Mouse (Mus musculus) stomach, postnatal 0 days (tissue): Measurements from ENCODE around the gene Pheta1. TPM values are rescaled to one million over a fixed set of nuclear protein-coding genes. Genes with fewer than 3 reads are reported as not detected.

Experiments
- ATAC-seq: fragments of 200-750 bp; cut with Nextera tagmentation; 2 replicates; pipeline ENCODE4 v1.8.0; 2017; ENCODE audit not compliant: low FRiP score, low TSS enrichment
- DNase-seq: peaks from one replicate; pipeline ENCODE4 v3.0.0-alpha.2; 2016; ENCODE audit warnings: low spot score
- H3K27ac ChIP-seq: fragments of 300-500 bp; sonication (generic); replicated peaks from 2 replicates; pipeline ENCODE4 v1.5.1; 2014; ENCODE audit warnings: mild to moderate bottlenecking, control low read depth
- H3K27me3 ChIP-seq: fragments of 300-500 bp; sonication (generic); 2 replicates; pipeline ENCODE4 v1.6.1; 2014; ENCODE audit warnings: low read length; ENCODE audit not compliant: control insufficient read depth, insufficient read depth
- H3K36me3 ChIP-seq: fragments of 300-500 bp; sonication (generic); 2 replicates; pipeline ENCODE4 v1.6.1; 2014; ENCODE audit warnings: low read length, mixed read lengths; ENCODE audit not compliant: control insufficient read depth, insufficient read depth
- H3K4me1 ChIP-seq: fragments of 300-500 bp; sonication (generic); replicated peaks from 2 replicates; pipeline ENCODE4 v1.6.1; 2014; ENCODE audit warnings: antibody characterized with exemption; ENCODE audit not compliant: control insufficient read depth, insufficient read depth
- H3K4me2 ChIP-seq: fragments of 300-500 bp; sonication (generic); replicated peaks from 2 replicates; pipeline ENCODE4 v1.6.1; 2014; ENCODE audit warnings: low read depth, mild to moderate bottlenecking, control low read depth, moderate library complexity
- H3K4me3 ChIP-seq: fragments of 300-500 bp; sonication (generic); 2 replicates; pipeline ENCODE4 v1.5.1; 2014; ENCODE audit warnings: low read depth, low read length, control low read depth
- H3K9ac ChIP-seq: fragments of 300-500 bp; sonication (generic); 2 replicates; pipeline ENCODE4 v1.6.1; 2014; ENCODE audit warnings: mild to moderate bottlenecking, low read length, control low read depth, mixed read lengths
- H3K9me3 ChIP-seq: fragments of 300-500 bp; sonication (generic); 2 replicates; pipeline ENCODE4 v1.6.1; 2016; ENCODE audit warnings: low read length; ENCODE audit not compliant: control insufficient read depth
- CTCF ChIP-seq: IDR thresholded peaks from 2 replicates; pipeline ENCODE4 v1.5.1; 2016; ENCODE audit warnings: antibody characterized with exemption, low read depth, mild to moderate bottlenecking, moderate library complexity
- EP300 ChIP-seq: optimal IDR thresholded peaks from 2 replicates; pipeline ENCODE3; 2016; ENCODE audit warnings: antibody characterized with exemption
- WGBS: fragments of 180-500 bp; shearing (Covaris S2); extraction: QIAGEN DNeasy Blood & Tissue Kit; methylation state at CpG from one replicate; pipeline ENCODE4 v1.1.7; 2014; 5-methylcytosine and 5-hydroxymethylcytosine counted together
- polyA plus RNA-seq: library from polyadenylated mRNA; unstranded; fragments of >200 nt; fragmentation: Nextera tagmentation; extraction: Ambion mirVana; gene quantifications from 2 replicates; pipeline ENCODE4 v1.2.1, GENCODE M21; 2015

Gene Pheta1
- polyA plus RNA-seq, 1 experiment from 2014 or later, result 24.3 TPM

DNA sequence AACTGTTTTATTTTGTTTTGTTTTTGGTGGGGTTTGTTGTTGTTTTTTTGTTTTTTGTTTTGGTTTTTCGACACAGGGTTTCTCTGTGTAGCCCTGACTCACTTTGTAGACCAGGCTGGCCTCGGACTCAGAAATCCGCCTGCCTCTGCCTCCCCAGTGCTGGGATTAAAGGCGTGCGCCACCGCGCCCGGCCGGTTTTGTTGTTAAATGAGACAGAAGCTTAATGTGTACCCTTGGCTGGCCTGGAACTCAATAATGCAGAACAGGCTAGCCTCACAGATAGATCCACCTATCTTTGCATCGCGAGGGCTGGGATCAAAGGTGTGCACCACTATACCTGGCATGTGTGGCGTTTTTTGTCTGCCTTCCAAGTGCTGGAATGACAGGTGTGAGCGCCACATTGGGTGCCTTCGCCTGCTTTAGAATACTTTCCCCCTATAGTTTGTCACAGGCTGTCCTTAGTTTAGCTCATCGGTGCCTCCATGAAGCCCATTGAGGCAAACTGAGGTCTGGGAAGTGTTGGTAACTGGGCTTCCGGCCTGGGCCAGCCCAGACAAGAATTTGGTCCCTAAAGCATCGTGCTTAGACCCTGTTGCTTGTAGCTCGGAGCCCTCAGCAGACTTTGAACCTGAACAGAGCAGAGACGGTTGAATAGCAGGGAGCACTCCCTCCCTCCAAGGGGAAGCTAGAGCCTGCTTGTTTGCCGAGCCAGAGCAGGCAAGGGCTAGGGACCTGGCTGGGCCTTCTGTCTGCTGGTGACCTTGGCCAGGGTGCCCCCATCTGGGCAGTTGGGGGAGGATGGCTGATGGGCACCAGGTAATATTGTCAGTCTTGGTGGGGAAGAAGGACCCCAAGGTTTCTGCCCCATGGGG, 930 bp downstream of the Pheta1 start:
- DNase-seq, result peak; percentile 40
- H3K4me1 ChIP-seq, result peaks cover 4% of the 10 kb centered on the region
- H3K4me3 ChIP-seq, result peak overlapping the region; percentile 90
- no peaks in the 10 kb centered on the region for H3K27me3 ChIP-seq
- TF ChIP-seq CTCF (no peak; the same call in 1 of the 2 replicates), EP300 (no peak)
- peak overlapping the region; percentile 83 for H3K9ac ChIP-seq
- no peak for ATAC-seq
- no peaks in the 10 kb centered on the region for H3K9me3 ChIP-seq
- peaks cover 4% of the 10 kb centered on the region; the same call in 1 of the 2 replicates for H3K36me3 ChIP-seq
- peak overlapping the region; percentile 74 for H3K4me2 ChIP-seq
- 31% methylated on average over 20 of the region's 20 CpGs for WGBS
- H3K27ac ChIP-seq, result peak overlapping the region; percentile 65

DNA sequence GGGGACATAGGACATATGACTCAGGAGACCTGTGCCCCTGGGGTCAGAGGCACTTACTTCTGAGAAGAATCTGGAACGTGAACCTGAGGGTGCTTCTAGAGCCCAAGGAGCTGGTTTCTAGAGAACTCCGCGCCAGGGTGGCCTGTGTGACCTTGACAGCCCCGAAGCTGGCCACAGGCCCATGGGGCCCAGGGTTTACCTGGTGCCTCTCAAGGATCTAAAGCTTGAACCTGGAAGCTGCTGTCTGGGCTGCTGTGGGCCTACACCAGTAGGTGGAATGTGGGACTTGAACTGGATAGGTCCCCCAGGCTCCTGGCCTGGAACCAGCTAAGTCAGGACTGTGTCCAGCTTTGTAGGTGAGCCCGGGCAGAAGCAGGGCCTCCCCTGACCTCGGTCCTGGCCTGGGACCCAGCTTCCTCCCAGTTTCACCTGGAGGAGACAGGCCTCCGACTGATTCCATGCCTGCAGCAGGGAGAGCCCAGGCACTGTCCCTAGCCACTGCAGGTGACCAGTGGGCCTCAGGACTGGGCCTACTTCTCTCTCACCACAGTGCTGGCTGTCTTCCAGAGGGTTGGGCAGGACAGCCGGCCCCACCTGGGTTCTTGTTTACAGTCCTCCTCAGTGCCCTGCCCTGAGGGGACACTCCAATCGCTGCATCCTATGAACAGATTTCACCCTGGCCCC, 4.7 kb downstream of the Pheta1 start:
- peak overlapping the region; percentile 80 for H3K27ac ChIP-seq
- H3K9me3 ChIP-seq, result no peaks in the 10 kb centered on the region
- peaks cover 4% of the 10 kb centered on the region for H3K4me1 ChIP-seq
- ATAC-seq (peak; percentile 72), DNase-seq (peak; percentile 93)
- no peaks in the 10 kb centered on the region for H3K27me3 ChIP-seq
- H3K9ac ChIP-seq, result peak overlapping the region; percentile 18; the same call in 1 of the 2 replicates
- no peak for TF ChIP-seq CTCF
- no peak for TF ChIP-seq EP300
- H3K4me2 ChIP-seq, result no peak overlapping the region
- WGBS, result 72% methylated on average over 9 of the region's 9 CpGs
- H3K36me3 ChIP-seq, result peaks cover 4% of the 10 kb centered on the region; the same call in 1 of the 2 replicates
- no peak overlapping the region for H3K4me3 ChIP-seq

DNA sequence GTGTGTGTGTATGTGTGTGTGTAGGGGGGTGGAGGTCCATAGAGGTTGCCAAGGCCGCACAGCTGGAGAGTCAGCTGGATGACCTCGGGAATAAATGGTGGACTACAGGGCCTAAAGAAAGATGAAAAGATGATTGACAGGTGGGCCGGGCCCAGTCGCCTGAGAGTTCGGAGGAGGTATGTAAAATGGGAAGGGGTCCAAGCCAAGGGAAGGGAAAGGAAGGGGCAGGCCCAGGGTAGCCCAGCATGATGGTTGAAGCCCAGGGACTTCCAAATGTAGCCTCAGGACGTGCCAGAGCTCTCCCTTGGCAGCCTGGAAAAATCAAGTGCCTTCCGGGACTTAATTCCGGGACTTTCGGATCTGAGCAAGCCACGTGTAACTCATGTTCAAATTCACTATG, 6.0 kb downstream of the Pheta1 start:
- DNase-seq (no peak), ATAC-seq (no peak)
- TF ChIP-seq EP300, result no peak
- no peak for TF ChIP-seq CTCF
- peaks cover 3% of the 10 kb centered on the region for H3K4me1 ChIP-seq
- no peak overlapping the region for H3K9ac ChIP-seq
- H3K36me3 ChIP-seq, result peaks cover 4% of the 10 kb centered on the region; the same call in 1 of the 2 replicates
- H3K4me2 ChIP-seq, result no peak overlapping the region
- no peak overlapping the region for H3K27ac ChIP-seq
- H3K9me3 ChIP-seq, result no peaks in the 10 kb centered on the region
- WGBS, result 66% methylated on average over 10 of the region's 10 CpGs
- no peak overlapping the region for H3K4me3 ChIP-seq
- H3K27me3 ChIP-seq, result no peaks in the 10 kb centered on the region

DNA sequence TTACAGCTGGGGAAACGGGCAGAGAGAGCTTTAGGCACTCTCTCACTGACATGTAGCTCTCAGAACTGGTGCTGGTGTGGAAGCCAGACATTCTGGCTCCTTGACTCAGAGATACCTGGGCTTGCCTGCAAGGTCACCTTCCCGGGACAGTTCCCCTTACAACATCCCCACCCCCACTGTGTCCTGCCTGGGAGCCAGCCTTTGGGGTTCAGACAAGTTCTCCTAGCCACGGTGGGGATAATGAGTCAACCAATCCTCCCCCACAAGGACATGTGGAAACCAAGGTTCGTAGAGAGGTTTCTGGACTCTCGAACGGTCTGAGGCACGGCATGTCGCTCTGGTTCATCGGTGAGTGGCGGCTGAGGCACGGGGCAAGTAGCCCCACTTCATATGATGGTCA, 8.0 kb downstream of the Pheta1 start:
- Histone ChIP-seq H3K4me1 (no peaks in the 10 kb centered on the region; the same call in 1 of the 2 replicates), H3K9me3 (no peaks in the 10 kb centered on the region), H3K27ac (no peak overlapping the region)

GRCm38 (mm10) chr5:121858427-121858826, 9.6 kb downstream of the Pheta1 start:
- no peak overlapping the region for H3K27ac ChIP-seq
- WGBS, result 73% methylated on average over 12 of the region's 12 CpGs
- no peak for ATAC-seq
- H3K4me3 ChIP-seq, result no peak overlapping the region
- no peak overlapping the region for H3K4me2 ChIP-seq
- no peaks in the 10 kb centered on the region; the same call in 1 of the 2 replicates for H3K36me3 ChIP-seq
- H3K9ac ChIP-seq, result no peak overlapping the region
- H3K27me3 ChIP-seq, result no peaks in the 10 kb centered on the region
- H3K4me1 ChIP-seq, result no peaks in the 10 kb centered on the region; the same call in 1 of the 2 replicates
- no peak for DNase-seq
- no peak for TF ChIP-seq CTCF
- TF ChIP-seq EP300, result no peak
- H3K9me3 ChIP-seq, result no peaks in the 10 kb centered on the region

More for the DNA sequence above, 8.0 kb downstream of the Pheta1 start:
- TF ChIP-seq CTCF (no peak), EP300 (no peak)
- H3K9ac ChIP-seq, result no peak overlapping the region
- H3K4me2 ChIP-seq, result no peak overlapping the region
- H3K4me3 ChIP-seq, result no peak overlapping the region
- no peaks in the 10 kb centered on the region for H3K27me3 ChIP-seq
- 83% methylated on average over 11 of the region's 11 CpGs for WGBS
- peaks cover 4% of the 10 kb centered on the region; the same call in 1 of the 2 replicates for H3K36me3 ChIP-seq
- ATAC-seq (no peak), DNase-seq (no peak)
